Mouse (Mus musculus) adrenal gland, postnatal 4 days (tissue): ENCODE data around the gene Phlda3. TPM values are rescaled to one million over a fixed set of nuclear protein-coding genes. Genes with fewer than 3 reads are reported as not detected.

ENCODE experiments used
- total RNA-seq, 2 experiments: library from RNA; stranded (reverse); gene quantifications; 2 replicates each; pipeline ENCODE4 v1.2.3; 2021

The Phlda3 gene
- total RNA-seq, 2 experiments from 2014 or later, result 25.1 to 33.6 TPM

Other genes with a start within 250 kb of the Phlda3 start
- 10 to 100 TPM; 37.2 to 41.6 TPM for gene Nav1, start 158.8 kb upstream of the Phlda3 start, total RNA-seq
- 100 to 1,000 TPM in 1 of 2 experiments, 10 to 100 TPM in 1; 98.5 to 108 TPM for gene Csrp1, start 46.1 kb upstream of the Phlda3 start, total RNA-seq
- gene Tnni1, start 13.3 kb downstream of the Phlda3 start, total RNA-seq, result 10 to 100 TPM in 1 of 2 experiments, 1 to 10 TPM in 1; 4.4 to 13.1 TPM
- 1 to 10 TPM in 1 of 2 experiments, under 1 TPM in 1; 0.25 to 5.5 TPM for gene Lad1, start 52.5 kb downstream of the Phlda3 start, total RNA-seq
- gene Tnnt2, start 70.2 kb downstream of the Phlda3 start, total RNA-seq, result 1 to 10 TPM; 2.4 to 4.2 TPM
- not detected for gene Pkp1, start 153.1 kb downstream of the Phlda3 start, total RNA-seq
- gene Igfn1, start 240.2 kb downstream of the Phlda3 start, total RNA-seq, result 1 to 10 TPM in 1 of 2 experiments, under 1 TPM in 1; 0.28 to 2.4 TPM
- gene Tmem9, start 242.0 kb downstream of the Phlda3 start, total RNA-seq, result 10 to 100 TPM; 68.3 to 69.2 TPM